Mouse (Mus musculus) MEL (cell line): ENCODE data around the gene Tgoln1. TPM values are rescaled to one million over a fixed set of nuclear protein-coding genes. Genes with fewer than 3 reads are reported as not detected.

Source experiments
- DNase-seq: peaks from one replicate; pipeline ENCODE4 v3.0.0; 2011; ENCODE audit warnings: low read depth, low spot score
- H3K27ac ChIP-seq: 2 replicates; pipeline ENCODE4 v1.5.1; 2012; ENCODE audit warnings: low read depth, mild to moderate bottlenecking, control low read depth, low read length, moderate library complexity; ENCODE audit not compliant: control insufficient read depth
- H3K27me3 ChIP-seq, 2 experiments: fragments of 150-350 bp in 1 of 2; sonication (generic) in 1 of 2; 2 replicates each; pipeline ENCODE4 v1.6.1; 2012; ENCODE audit warnings: low read length in 2 of 2, mild to moderate bottlenecking in 2 of 2, improper control_type of control experiment in 1 of 2, moderate library complexity in 1 of 2; ENCODE audit not compliant: insufficient read depth in 2 of 2, control insufficient read depth in 1 of 2
- H3K36me3 ChIP-seq, 2 experiments: 2 replicates each; pipeline ENCODE4 v1.6.1; 2012 to 2014; ENCODE audit warnings: low read length in 2 of 2, improper control_type of control experiment in 1 of 2, inconsistent platforms in 1 of 2, mild to moderate bottlenecking in 1 of 2; ENCODE audit not compliant: insufficient read depth in 2 of 2, control insufficient read depth in 1 of 2
- H3K4me1 ChIP-seq, 2 experiments: fragments of 150-350 bp in 1 of 2; sonication (generic) in 1 of 2; 2 replicates each; pipeline ENCODE4 v1.6.1; 2012; ENCODE audit warnings: low read length in 2 of 2, improper control_type of control experiment in 1 of 2, mild to moderate bottlenecking in 1 of 2; ENCODE audit not compliant: insufficient read depth in 2 of 2, control insufficient read depth in 1 of 2
- H3K4me3 ChIP-seq, 2 experiments: fragments of 150-350 bp in 1 of 2; sonication (generic) in 1 of 2; 2 replicates each; pipeline ENCODE4 v1.5.1; 2012; ENCODE audit warnings: low read depth in 2 of 2, low read length in 2 of 2, mild to moderate bottlenecking in 2 of 2, moderate library complexity in 2 of 2, control low read depth in 1 of 2, improper control_type of control experiment in 1 of 2; ENCODE audit not compliant: control insufficient read depth in 1 of 2, insufficient read depth in 1 of 2
- H3K79me2 ChIP-seq: 2 replicates; pipeline ENCODE4 v1.6.1; 2012; ENCODE audit warnings: mild to moderate bottlenecking, low read length, moderate library complexity; ENCODE audit not compliant: control insufficient read depth, poor library complexity, insufficient read depth
- H3K9ac ChIP-seq: 2 replicates; pipeline ENCODE4 v1.6.1; 2012; ENCODE audit warnings: low read depth, mild to moderate bottlenecking, control low read depth, low read length, moderate library complexity; ENCODE audit not compliant: control insufficient read depth, poor library complexity, severe bottlenecking
- H3K9me3 ChIP-seq: fragments of 150-350 bp; sonication (generic); replicated peaks from 2 replicates; pipeline ENCODE4 v1.6.1; 2012; ENCODE audit warnings: mild to moderate bottlenecking, low read length, improper control_type of control experiment, moderate library complexity; ENCODE audit not compliant: insufficient read depth
- CHD1 ChIP-seq: IDR thresholded peaks from 2 replicates; pipeline ENCODE4 v1.6.1; 2012; ENCODE audit warnings: low read depth, mild to moderate bottlenecking, inconsistent platforms, low read length, improper control_type of control experiment
- CHD2 ChIP-seq: IDR thresholded peaks from 2 replicates; pipeline ENCODE4 v1.6.1; 2011; ENCODE audit warnings: low read length, improper control_type of control experiment
- CTCF ChIP-seq, 3 experiments: IDR thresholded peaks in 2 of 3; conservative IDR thresholded peaks in 1 of 3; 2 replicates each; pipeline ENCODE4 v1.5.1; 2011 to 2012; ENCODE audit warnings: low read length in 3 of 3, low read depth in 2 of 3, mild to moderate bottlenecking in 2 of 3, improper control_type of control experiment in 1 of 3, inconsistent platforms in 1 of 3, mixed read lengths in 1 of 3, moderate library complexity in 1 of 3; ENCODE audit not compliant: control insufficient read depth in 1 of 3, insufficient read depth in 1 of 3, poor library complexity in 1 of 3, severe bottlenecking in 1 of 3
- E2F4 ChIP-seq: IDR thresholded peaks from 2 replicates; pipeline ENCODE4 v1.6.1; 2011; ENCODE audit warnings: low read depth, low read length, improper control_type of control experiment, borderline replicate concordance
- ELF1 ChIP-seq: IDR thresholded peaks from 2 replicates; pipeline ENCODE4 v1.6.1; 2014; ENCODE audit warnings: low read depth, mild to moderate bottlenecking, inconsistent platforms, low read length, improper control_type of control experiment, moderate library complexity
- ETS1 ChIP-seq: IDR thresholded peaks from 2 replicates; pipeline ENCODE4 v1.6.1; 2012; ENCODE audit warnings: low read depth, mild to moderate bottlenecking, inconsistent platforms, low read length, improper control_type of control experiment, moderate library complexity
- GABPA ChIP-seq: IDR thresholded peaks from 2 replicates; pipeline ENCODE4 v1.6.1; 2012; ENCODE audit warnings: low read depth, mild to moderate bottlenecking, inconsistent platforms, low read length, improper control_type of control experiment, moderate library complexity
- GATA1 ChIP-seq: IDR thresholded peaks from 2 replicates; pipeline ENCODE4 v1.6.1; 2011; ENCODE audit warnings: low read depth, low read length, improper control_type of control experiment
- JUND ChIP-seq: IDR thresholded peaks from 2 replicates; pipeline ENCODE4 v1.6.1; 2011; ENCODE audit warnings: low read depth, mild to moderate bottlenecking, improper control_type of control experiment, low read length
- MAFK ChIP-seq: IDR thresholded peaks from 2 replicates; pipeline ENCODE4 v1.6.1; 2011; ENCODE audit warnings: low read depth, mild to moderate bottlenecking, low read length, improper control_type of control experiment, borderline replicate concordance
- MAX ChIP-seq: IDR thresholded peaks from 2 replicates; pipeline ENCODE4 v1.6.1; 2011; ENCODE audit warnings: low read length, improper control_type of control experiment
- MAZ ChIP-seq: IDR thresholded peaks from 2 replicates; pipeline ENCODE4 v1.6.1; 2012; ENCODE audit warnings: low read depth, mild to moderate bottlenecking, inconsistent platforms, low read length, improper control_type of control experiment
- MEF2A ChIP-seq: IDR thresholded peaks from 2 replicates; pipeline ENCODE4 v1.6.1; 2014; ENCODE audit warnings: low read depth, mild to moderate bottlenecking, inconsistent platforms, low read length, improper control_type of control experiment; ENCODE audit not compliant: poor library complexity, insufficient replicate concordance, severe bottlenecking; ENCODE audit errors: extremely low read depth
- MXI1 ChIP-seq: IDR thresholded peaks from 2 replicates; pipeline ENCODE4 v1.6.1; 2011; ENCODE audit warnings: mild to moderate bottlenecking, low read depth, low read length, improper control_type of control experiment
- MYC ChIP-seq: IDR thresholded peaks from 2 replicates; pipeline ENCODE4 v1.6.1; 2011; ENCODE audit warnings: low read depth, mild to moderate bottlenecking, low read length, improper control_type of control experiment, moderate library complexity
- NELFE ChIP-seq: IDR thresholded peaks from 2 replicates; pipeline ENCODE4 v1.6.1; 2011; ENCODE audit warnings: low read depth, low read length, improper control_type of control experiment
- NRF1 ChIP-seq: IDR thresholded peaks from 2 replicates; pipeline ENCODE4 v1.6.1; 2014; ENCODE audit warnings: low read depth, mild to moderate bottlenecking, inconsistent platforms, low read length, improper control_type of control experiment, moderate library complexity; ENCODE audit not compliant: poor library complexity, insufficient read depth, severe bottlenecking
- POLR2AphosphoS5 ChIP-seq: IDR thresholded peaks from 2 replicates; pipeline ENCODE4 v1.6.1; 2012; ENCODE audit warnings: low read depth, borderline replicate concordance, mild to moderate bottlenecking, inconsistent platforms, low read length, moderate library complexity, mixed read lengths
- RCOR1 ChIP-seq: IDR thresholded peaks from 2 replicates; pipeline ENCODE4 v1.6.1; 2012; ENCODE audit warnings: low read depth, mild to moderate bottlenecking, inconsistent platforms, low read length, improper control_type of control experiment
- SIN3A ChIP-seq: IDR thresholded peaks from 2 replicates; pipeline ENCODE4 v1.6.1; 2012; ENCODE audit warnings: low read length, improper control_type of control experiment, inconsistent platforms
- TBP ChIP-seq: IDR thresholded peaks from 2 replicates; pipeline ENCODE4 v1.8.0; 2011; ENCODE audit warnings: low read depth, low read length, improper control_type of control experiment
- USF2 ChIP-seq, 2 experiments: IDR thresholded peaks; 2 replicates each; pipeline ENCODE4 v1.6.1; 2011 to 2012; ENCODE audit warnings: improper control_type of control experiment in 2 of 2, low read length in 2 of 2, borderline replicate concordance in 1 of 2, inconsistent platforms in 1 of 2, low read depth in 1 of 2, mild to moderate bottlenecking in 1 of 2; ENCODE audit not compliant: insufficient read depth in 1 of 2
- ZC3H11A ChIP-seq: IDR thresholded peaks from 2 replicates; pipeline ENCODE4 v1.6.1; 2012; ENCODE audit warnings: low read depth, mild to moderate bottlenecking, inconsistent platforms, low read length, improper control_type of control experiment
- ZKSCAN1 ChIP-seq: IDR thresholded peaks from 2 replicates; pipeline ENCODE4 v1.6.1; 2012; ENCODE audit warnings: low read depth, mild to moderate bottlenecking, inconsistent platforms, low read length, improper control_type of control experiment, moderate library complexity
- ZMIZ1 ChIP-seq: IDR thresholded peaks from 2 replicates; pipeline ENCODE4 v1.6.1; 2012; ENCODE audit warnings: low read depth, mild to moderate bottlenecking, inconsistent platforms, low read length, improper control_type of control experiment, moderate library complexity
- polyA plus RNA-seq, 2 experiments: library from polyadenylated mRNA; stranded (reverse) in 1 of 2; unstranded in 1 of 2; fragments of >175 nt in 1 of 2; fragments of >200 nt in 1 of 2; gene quantifications; 2 replicates each; pipeline versions ENCODE4 v1.2.1 to v1.2.4; 2012; ENCODE audit warnings: low replicate concordance in 2 of 2, low read depth in 1 of 2; ENCODE audit not compliant: insufficient read length in 2 of 2, insufficient read depth in 1 of 2, missing spikeins in 1 of 2
- total RNA-seq: library from RNA; depleted of rRNA; stranded (reverse); fragments of 300-350 nt; gene quantifications from 2 replicates; pipeline ENCODE4 v1.2.3, GENCODE M21; 2012

The Tgoln1 gene
- total and polyA plus RNA-seq, 3 experiments = 20.6 to 106 (median 23.9) TPM

DNA sequence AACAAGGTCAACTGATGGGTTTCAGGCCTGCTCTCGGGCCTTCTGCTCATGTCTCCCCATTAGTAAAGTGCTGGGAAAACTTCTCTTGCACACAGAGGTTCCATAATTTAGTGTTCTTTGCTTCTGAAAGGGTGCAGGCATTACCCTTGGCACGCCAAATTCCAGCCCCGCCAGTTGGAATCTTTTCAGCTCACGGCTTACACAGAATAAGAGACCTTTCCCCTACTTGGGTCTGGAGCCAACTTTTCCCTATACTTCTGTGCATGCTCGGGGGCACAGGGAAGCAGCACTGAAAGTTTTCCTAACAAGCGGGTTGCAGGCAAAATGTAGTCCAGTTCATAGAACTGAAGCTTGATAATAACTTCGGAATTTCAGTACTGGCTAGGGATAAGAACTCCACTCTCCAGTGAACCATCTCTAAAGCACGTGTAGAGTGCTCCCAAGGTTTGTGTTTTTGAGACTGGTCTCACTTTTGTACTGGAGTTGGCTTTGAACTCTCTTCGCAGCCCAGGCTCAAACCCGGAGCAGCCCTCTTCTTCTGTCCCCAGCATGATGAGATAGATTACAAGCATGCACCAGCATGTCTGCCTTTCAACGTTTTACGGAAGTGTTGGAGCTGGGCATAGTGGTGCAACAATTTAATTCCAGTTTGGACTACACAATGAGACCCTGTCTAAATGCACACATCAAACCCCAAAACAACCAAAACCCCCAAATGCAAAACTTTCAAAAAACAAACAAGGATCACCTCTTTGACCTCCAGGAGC is 17.8 kb downstream of the Tgoln1 start:
- Histone ChIP-seq H3K79me2 (peaks cover 5% of the 10 kb centered on the region), H3K9ac (peak overlapping the region; percentile 92), H3K4me1 (peaks cover 8 to 15% of the 10 kb centered on the region in 2 experiments), H3K27me3 (no peaks in the 10 kb centered on the region), H3K36me3 (peaks cover 0 to 9% of the 10 kb centered on the region in 2 experiments; a peak in 3 of 4 replicates), H3K4me3 (peak overlapping the region; percentile 68 to 81), H3K9me3 (no peaks in the 10 kb centered on the region), H3K27ac (peak overlapping the region; percentile 66)
- peak; percentile 77 for DNase-seq
- TF ChIP-seq E2F4 = no peak
- TF ChIP-seq POLR2AphosphoS5 = no peak
- TF ChIP-seq NELFE = no peak
- TF ChIP-seq GABPA = no peak
- no peak for TF ChIP-seq MAZ
- peak; percentile 85 for TF ChIP-seq MXI1
- TF ChIP-seq GATA1 = no peak
- TF ChIP-seq RCOR1 = no peak
- peak; percentile 73 for TF ChIP-seq MAX
- TF ChIP-seq ZMIZ1 = peak; percentile 51; the same call in 1 of the 2 replicates
- TF ChIP-seq MAFK = no peak
- TF ChIP-seq ELF1 = peak; percentile 79
- no peak for TF ChIP-seq ZKSCAN1
- no peak for TF ChIP-seq JUND
- no peak for TF ChIP-seq ZC3H11A
- no peak for TF ChIP-seq NRF1
- no peak for TF ChIP-seq USF2 (IDR thresholded peaks at IDR 0.05; ENCODE audit: borderline replicate concordance in 1 of 2, insufficient read depth in 1 of 2, low read depth in 1 of 2, low read length in 2 of 2)
- TF ChIP-seq TBP = peak; percentile 63; the same call in 1 of the 2 replicates
- TF ChIP-seq MEF2A = no peak
- no peak; the same call in none of the 2 replicates for TF ChIP-seq ETS1
- TF ChIP-seq CTCF (IDR thresholded peaks at IDR 0.05 in 2 of 3, conservative IDR thresholded peaks at IDR 0.05 in 1 of 3; ENCODE audit: control insufficient read depth in 1 of 3, insufficient read depth in 1 of 3, low read depth in 2 of 3, low read length in 3 of 3, poor library complexity in 1 of 3, severe bottlenecking in 1 of 3) = no peak
- peak; percentile 69; the same call in 1 of the 2 replicates for TF ChIP-seq SIN3A
- TF ChIP-seq CHD1 = no peak
- peak; percentile 83 for TF ChIP-seq MYC
- no peak for TF ChIP-seq CHD2
